Mouse (Mus musculus) E14TG2a.4 (cell line): ENCODE data around the gene Cacna1g.

Source experiments
- CTCF ChIP-seq: conservative IDR thresholded peaks from 2 replicates; pipeline ENCODE4 v1.5.1; 2014; ENCODE audit warnings: low read length
- NANOG ChIP-seq: IDR thresholded peaks from 2 replicates; pipeline ENCODE4 v1.6.1; 2014; ENCODE audit warnings: borderline replicate concordance, low read length, mixed read lengths
- POU5F1 ChIP-seq: IDR thresholded peaks from 2 replicates; pipeline ENCODE4 v1.6.1; 2014; ENCODE audit warnings: low read length, borderline replicate concordance

- TF ChIP-seq CTCF: no peak
- no peak for TF ChIP-seq NANOG
- TF ChIP-seq POU5F1: no peak
These were observed 112.7 kb downstream of the Cacna1g start for GRCm38 (mm10) chr11:94361166-94361870.
